Mouse (Mus musculus): Measurements from ENCODE around the gene Ehmt1.

Gene Ehmt1

GRCm38 (mm10) chr2:24918930-24919838 lies at the start of gene Ehmt1:
Gene Ehmt1 (minus strand): TSS chr2:24919614.
- peak; percentile 95 for DNase-seq (ENCODE audit: low spot score)

GRCm38 (mm10) chr2:24962304-24963000 lies 43.0 kb upstream of the Ehmt1 start, which contains the start of gene Dph7:
Gene Dph7 (plus strand): TSS chr2:24962400.
- DNase-seq (ENCODE audit: low spot score), result peak; percentile 85

GRCm38 (mm10) chr2:24960910-24961309 lies 41.5 kb upstream of the Ehmt1 start:
- DNase-seq (ENCODE audit: low spot score), result no peak

DNA sequence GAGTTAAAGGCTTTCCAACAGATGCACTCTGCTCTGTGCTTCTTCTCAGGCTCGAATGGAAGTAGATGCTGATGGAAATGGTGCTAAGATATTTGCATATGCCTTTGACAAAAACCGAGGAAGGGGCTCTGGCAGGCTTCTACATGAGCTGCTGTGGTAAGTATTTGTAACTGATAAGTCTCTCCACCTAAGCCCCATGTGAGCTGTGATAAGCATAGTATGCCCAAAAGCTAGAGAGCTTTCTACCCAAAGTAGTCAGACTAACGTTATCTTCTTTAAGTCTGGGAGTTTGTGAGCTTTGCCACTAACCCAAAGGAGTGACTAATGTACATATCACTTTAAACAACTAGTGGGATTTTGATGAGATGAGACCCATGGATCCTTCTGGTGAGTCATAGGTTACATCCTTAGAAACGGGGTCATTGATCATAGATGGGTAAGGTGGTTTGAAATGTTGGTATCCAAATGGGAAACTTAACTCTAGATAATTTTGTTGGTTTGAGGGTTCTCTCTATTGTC lies 33.2 kb upstream of the Ehmt1 start:
- no peak for DNase-seq (ENCODE audit: low spot score)

DNA sequence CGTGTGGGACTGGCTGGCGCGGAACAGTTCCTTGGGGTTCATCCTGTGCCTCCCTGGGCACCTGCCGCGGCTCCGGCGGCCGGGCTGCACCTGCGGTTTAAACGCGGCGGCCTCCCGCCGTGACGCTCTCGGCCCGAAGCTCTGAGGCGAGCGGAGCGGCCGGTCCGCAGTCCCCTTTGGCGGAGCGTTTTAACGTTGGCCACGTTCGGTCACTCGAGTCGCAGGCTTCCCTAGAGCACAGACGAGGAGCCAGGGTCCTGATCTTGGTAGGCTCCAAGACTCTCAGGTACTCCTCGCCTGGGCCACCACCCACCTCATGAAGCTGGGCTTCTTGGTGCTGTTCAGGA lies 30.7 kb upstream of the Ehmt1 start:
- DNase-seq (ENCODE audit: low spot score), result no peak

- peak; percentile 97 for DNase-seq (ENCODE audit: low spot score)
Measured at GRCm38 (mm10) chr2:24949421-24950188, 30.2 kb upstream of the Ehmt1 start, which contains the start of gene Zmynd19. Gene Zmynd19 (plus strand): TSS chr2:24949792.

- peak; percentile 38 for DNase-seq (ENCODE audit: low spot score)
Measured at GRCm38 (mm10) chr2:24944304-24944703, 24.9 kb upstream of the Ehmt1 start.

DNA sequence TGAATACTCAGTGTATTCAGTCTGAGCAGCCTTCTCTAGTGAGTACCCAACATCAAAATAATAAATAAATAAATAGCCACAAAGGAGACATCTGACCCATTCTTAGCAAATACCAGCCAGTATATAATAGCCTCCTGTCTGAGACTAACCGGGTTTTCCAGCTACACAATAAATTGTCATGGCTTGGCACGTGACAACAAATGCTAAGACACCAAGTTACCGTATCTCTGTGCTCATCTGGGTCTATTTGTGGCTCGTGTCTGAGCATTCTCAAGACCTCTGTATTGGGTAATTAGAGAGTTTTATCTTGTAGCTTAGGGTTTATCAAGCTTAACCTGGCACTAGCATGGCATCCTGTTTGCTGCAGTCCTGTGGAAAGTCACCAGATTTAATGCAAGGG lies 22.7 kb upstream of the Ehmt1 start:
- DNase-seq (ENCODE audit: low spot score), result no peak

DNA sequence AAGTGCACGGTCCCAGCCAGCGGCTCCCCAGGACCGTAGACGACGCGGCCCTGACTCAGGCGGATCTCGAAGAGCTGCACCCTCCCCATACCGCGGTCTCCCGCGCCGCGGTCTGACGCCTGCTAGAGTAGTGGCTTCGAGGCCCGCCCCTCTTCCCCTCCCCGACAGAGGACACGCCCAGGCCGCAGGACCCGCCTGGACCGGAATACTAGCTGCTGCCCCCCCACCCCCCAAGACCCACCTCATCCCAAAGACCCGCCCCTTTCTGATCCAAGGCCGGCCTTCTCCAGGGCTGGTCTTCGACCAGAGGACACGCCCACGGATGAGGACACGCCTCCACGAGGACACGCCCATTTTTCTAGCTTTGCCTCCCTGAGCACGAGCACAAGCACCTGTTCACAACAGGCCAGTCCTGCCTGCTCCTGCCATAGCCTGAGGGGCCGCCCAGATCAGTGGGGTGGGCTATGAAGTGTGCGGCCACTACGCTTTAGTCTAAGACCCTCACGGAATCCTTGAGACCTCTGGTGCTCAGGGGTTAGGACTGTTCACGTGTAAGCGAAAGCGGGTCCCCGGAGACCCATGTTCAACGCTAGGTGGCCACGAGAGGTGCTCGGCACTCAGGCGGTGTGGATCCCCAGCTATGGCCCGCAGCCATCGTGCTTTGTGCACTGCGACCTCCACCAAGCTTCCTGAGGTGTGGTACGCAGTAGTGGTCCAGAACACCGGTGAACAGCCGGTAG lies 15.8 kb upstream of the Ehmt1 start, which contains the start of gene Arrdc1:
TSS of gene Arrdc1 (minus strand) at position 196 of the 740 bp plus-strand sequence.
- DNase-seq (ENCODE audit: low spot score), result peak; percentile 95

- DNase-seq (ENCODE audit: low spot score), result no peak
Measured at GRCm38 (mm10) chr2:24934441-24934963, 15.1 kb upstream of the Ehmt1 start.

DNA sequence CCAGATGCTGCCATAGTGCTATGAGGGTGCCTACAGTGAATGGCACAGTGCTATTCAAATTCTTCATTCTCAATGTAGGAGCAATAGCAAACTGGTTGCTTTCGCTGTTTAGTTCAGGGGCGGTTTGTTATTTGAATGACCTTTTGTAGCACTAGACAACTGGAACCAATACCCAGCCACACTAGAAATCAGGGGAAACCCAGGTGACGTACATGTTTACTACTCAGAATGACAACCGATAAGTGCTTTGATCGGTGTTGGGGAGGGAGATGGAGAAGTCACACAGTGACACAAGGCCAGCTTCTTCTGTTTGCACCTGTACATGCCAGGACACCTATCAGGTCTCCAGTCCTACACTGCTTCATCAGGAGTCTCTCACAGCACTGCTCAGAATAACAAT lies 10.2 kb upstream of the Ehmt1 start:
- peak; percentile 12 for DNase-seq (ENCODE audit: low spot score)

- no peak for DNase-seq (ENCODE audit: low spot score)
Measured at GRCm38 (mm10) chr2:24929119-24929518, 9.7 kb upstream of the Ehmt1 start.

DNA sequence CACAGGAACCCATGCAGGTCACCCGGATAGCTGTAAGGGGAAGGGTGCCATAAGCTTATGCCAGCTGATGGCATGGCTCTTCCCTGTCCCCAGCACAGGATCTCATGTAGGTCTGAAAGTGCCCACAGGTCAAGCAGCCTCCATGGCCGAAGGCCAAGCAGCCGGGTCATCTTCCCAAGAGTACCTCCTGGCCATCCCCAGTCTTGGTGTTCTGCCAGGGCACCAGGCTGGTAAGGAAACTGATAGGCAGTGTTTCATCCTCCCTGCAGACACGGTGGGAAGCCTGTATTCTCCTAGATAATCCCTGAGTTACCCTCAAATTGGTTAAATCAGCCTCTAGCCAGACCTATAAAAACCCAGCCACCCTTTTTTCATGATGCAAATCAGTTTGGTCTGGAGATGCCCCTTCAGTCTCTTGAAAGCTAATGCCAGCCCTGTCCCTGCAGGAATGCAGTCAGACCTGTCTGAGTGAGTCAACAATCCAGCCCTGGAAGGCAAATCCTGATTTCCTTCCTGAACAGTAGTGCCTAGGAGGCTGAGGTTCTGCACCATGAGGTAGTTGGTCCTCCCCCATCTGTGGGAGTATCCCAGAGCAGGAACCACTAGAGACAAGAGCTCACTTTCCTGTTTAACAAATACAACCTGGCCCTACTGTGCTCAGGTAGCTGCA lies 8.5 kb upstream of the Ehmt1 start:
- DNase-seq (ENCODE audit: low spot score), result no peak

DNA sequence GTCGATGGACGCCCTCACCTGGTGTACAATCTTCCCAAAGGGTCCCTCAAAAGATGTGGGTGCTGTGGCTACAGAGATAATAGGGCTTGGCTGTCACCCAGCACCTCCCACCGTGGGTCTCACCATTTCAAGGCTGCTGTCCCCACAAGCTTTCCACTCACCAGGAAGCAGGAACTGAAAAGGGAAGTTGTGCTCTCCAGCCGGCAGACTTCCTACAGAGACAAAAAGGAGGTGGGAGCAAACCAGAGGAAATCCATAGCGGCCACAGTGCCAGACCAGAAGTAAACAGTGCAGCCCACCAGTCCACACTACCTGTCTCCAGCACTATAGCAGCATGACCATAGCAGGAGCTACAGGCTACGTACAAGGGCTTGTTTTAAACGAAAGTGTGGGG lies 7.5 kb upstream of the Ehmt1 start:
- DNase-seq (ENCODE audit: low spot score), result no peak

GRCm38 (mm10) chr2:24926345-24926964 lies 7.0 kb upstream of the Ehmt1 start:
- no peak for DNase-seq (ENCODE audit: low spot score)

DNA sequence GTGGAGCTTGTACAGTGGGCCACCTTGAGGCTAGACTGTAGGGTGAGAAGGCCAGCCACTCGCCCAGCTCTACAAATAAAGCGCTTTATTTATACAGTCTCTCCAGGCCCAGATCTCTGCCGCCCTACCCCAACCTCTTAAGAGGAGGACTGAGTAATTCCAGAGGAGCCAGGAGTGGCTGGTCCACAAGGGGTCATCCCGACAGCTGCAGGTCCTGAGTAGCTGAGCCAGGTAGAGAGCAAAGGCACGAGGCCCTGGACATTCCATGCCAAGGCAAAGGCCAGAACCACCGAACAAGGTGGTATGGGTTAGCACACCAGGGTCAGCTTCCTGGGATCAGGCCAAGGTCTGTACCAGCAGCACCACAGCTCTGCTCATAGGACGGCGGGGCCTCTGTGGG lies 5.9 kb upstream of the Ehmt1 start:
- DNase-seq (ENCODE audit: low spot score), result no peak

GRCm38 (mm10) chr2:24923561-24923960 lies 4.1 kb upstream of the Ehmt1 start:
- no peak for DNase-seq (ENCODE audit: low spot score)

- no peak for DNase-seq (ENCODE audit: low spot score)
Measured at GRCm38 (mm10) chr2:24919839-24920175, 393 bp upstream of the Ehmt1 start.

- no peak for DNase-seq (ENCODE audit: low spot score)
Measured at GRCm38 (mm10) chr2:24914762-24915161, 4.7 kb downstream of the Ehmt1 start.

GRCm38 (mm10) chr2:24912589-24912988 lies 6.8 kb downstream of the Ehmt1 start:
- DNase-seq (ENCODE audit: low spot score), result no peak
